Mouse (Mus musculus): Measurements from ENCODE around the gene Tex29.
"Not testable (repeated sequence)": the region's sequence is repeated elsewhere in the genome, so short reads cannot be mapped to it uniquely, and the experiment has no call there.

DNA sequence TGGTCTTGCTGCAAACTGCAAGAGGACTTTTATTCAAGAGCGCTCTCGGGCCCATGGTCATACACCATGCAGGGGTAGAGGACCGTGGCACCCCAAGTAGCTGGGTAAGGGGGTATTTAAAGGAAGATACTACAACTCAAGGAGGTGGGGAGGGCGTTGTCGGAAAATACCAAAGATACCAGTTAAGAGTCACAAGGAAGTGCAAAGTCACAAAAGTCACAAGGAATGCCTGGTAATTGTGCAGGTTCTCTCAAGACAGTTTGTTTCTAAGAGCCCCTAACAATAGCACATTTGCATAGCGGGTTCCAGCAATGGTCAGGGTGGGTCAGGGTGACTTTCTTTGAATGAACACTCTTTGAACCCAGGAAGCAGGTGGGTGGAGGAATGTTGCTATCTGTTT lies 34.0 kb downstream of the Tex29 start:
- not testable (repeated sequence) for TF ChIP-seq ZKSCAN1 (IDR thresholded peaks at IDR 0.05; ENCODE audit: low read depth, low read length); POLR2A (IDR thresholded peaks at IDR 0.05; ENCODE audit: control insufficient read depth in 1 of 2, insufficient read depth in 1 of 2, low read depth in 1 of 2, low read length in 2 of 2, poor library complexity in 1 of 2)

Data from MEL (cell line).